Mouse (Mus musculus) cerebellum, postnatal 4 days (tissue): Measurements from ENCODE around the gene Rundc3a.
"Not testable (repeated sequence)": the region's sequence is repeated elsewhere in the genome, so short reads cannot be mapped to it uniquely, and the experiment has no call there.

Source experiments
- DNase-seq, 2 experiments: peaks; one replicate each; pipeline ENCODE4 v3.0.0; 2022; ENCODE audit warnings: low spot score in 2 of 2, mixed read lengths in 1 of 2

Rundc3a gene

DNA sequence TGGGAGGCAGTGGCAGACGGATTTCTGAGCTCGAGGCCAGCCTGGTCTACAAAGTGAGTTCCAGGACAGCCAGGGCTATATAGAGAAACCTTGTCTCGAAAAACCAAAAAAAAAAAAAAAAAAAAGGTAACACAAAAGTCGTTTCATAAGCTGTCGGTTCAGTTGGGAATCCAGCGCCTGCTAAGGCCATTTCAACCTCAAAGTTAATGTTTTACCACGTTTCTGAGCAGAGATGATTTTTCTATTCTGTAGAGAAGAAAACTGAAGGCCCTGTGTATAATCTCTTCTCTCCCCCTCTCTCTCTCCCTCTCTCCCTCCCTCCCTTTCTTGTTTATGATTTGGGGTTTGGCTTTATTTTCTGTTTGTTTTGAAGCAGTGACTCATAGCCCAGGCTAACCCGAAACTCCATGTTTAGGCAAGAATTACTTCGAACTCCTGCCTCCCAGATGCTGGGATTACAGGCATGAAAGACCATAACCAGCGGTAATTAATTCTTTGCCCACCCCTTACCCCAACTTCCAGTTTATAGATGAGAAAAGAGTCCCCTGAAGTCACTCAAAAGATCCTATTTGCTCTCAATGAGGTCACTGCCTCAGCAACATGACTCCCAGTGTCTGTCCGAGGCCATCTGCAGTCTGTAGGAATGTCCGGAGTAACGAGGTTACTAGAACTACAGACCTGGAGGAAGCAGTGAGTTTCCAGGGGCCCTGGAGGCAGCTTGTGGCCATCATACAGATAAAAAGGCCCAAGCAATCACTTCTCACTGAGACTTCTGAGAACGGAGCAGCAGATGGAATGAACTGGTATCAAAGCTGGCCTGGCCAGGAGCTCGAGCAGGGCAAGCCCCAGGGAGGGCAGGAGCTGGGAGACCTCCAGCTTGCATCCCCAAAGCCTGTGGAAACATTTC is 15.9 kb downstream of the Rundc3a start:
- DNase-seq: no peak

- no peak for DNase-seq
Observed at GRCm38 (mm10) chr11:102409795-102410330, 16.7 kb downstream of the Rundc3a start.

- not testable (repeated sequence) for DNase-seq
Observed at GRCm38 (mm10) chr11:102410345-102410744, 17.1 kb downstream of the Rundc3a start.

DNA sequence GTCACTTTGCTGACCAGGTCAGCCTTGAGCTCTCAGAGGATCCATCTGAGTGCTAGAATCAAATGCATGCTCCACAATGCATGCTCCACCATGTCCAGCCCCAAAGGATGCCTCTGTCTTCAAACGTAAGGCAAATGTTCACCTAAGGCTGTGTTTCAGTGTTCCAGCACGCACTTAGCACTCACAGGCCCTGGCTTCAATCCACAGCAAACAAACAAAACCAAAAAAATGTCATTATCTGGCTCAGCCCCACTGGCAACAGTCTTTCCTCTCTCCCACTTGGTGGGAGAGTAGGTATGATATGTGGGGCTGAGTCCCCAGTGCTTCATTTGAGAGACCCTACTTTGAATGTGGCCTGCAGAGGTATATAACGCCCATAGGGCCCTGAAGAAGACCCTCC is 17.9 kb downstream of the Rundc3a start:
- DNase-seq: no peak

DNA sequence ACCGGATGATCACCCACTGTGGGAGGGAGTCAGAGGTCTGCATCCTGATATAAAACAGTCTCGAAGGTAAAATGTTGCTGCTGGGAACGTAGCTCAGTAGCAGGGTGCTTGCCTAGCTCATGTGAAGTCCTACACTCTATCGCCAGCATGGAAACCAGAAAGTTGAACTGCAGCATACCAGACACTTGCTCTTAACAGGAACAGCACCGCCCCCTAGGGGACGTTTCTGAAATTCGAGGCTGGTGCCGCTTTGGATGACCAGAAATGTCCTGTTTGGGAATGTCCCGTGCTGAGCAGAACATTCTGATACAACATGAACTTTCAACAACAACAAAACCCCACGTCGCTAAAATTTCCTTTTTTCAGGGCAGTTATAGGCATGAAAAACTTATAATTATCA is 18.5 kb downstream of the Rundc3a start:
- DNase-seq: peak; percentile 92 to 93

- DNase-seq: no peak
Observed at GRCm38 (mm10) chr11:102413059-102413458, 19.9 kb downstream of the Rundc3a start.

GRCm38 (mm10) chr11:102415034-102415802 is 22.0 kb downstream of the Rundc3a start:
- DNase-seq: no peak

DNA sequence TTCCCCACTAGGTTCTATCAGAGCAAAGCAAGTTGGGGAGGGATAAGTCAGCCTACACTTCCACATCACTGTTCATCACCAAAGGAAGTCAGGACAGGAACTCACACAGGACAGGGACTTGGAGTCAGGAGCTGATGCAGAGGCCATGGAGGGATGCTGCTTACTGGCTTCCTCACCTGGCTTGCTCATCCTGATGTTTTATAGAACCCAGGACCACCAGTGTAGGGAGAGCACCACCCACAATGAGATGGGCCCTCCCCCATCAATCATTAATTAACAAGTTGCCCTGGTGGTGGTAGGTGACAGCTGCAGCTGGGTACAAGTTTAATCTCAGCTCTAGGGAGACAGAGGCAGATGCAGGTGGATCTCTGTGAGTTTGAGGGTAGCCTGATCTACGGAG is 24.0 kb downstream of the Rundc3a start:
- no peak for DNase-seq

GRCm38 (mm10) chr11:102418887-102419286 is 25.7 kb downstream of the Rundc3a start:
- no peak for DNase-seq

DNA sequence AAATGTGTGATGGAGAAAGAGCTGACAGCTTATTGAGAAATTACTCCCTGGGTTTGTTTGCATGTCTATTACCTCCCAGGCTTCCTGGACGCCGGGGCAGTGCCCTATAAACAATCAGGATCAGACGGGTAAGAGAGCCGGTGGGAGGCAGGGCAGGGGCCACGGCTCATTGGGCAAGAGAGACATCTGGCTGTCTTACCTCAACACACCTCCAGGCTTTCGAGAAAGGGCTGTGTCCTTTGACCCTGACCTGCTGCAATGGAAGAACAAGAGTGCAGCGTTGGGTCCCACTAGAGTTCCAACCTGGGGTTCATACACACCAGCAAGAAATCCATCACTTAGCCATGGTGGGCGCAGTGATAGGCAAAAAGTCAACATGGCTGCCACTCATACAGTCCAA is 28.4 kb downstream of the Rundc3a start:
- no peak for DNase-seq

GRCm38 (mm10) chr11:102424666-102425065 is 31.5 kb downstream of the Rundc3a start:
- DNase-seq: no peak

DNA sequence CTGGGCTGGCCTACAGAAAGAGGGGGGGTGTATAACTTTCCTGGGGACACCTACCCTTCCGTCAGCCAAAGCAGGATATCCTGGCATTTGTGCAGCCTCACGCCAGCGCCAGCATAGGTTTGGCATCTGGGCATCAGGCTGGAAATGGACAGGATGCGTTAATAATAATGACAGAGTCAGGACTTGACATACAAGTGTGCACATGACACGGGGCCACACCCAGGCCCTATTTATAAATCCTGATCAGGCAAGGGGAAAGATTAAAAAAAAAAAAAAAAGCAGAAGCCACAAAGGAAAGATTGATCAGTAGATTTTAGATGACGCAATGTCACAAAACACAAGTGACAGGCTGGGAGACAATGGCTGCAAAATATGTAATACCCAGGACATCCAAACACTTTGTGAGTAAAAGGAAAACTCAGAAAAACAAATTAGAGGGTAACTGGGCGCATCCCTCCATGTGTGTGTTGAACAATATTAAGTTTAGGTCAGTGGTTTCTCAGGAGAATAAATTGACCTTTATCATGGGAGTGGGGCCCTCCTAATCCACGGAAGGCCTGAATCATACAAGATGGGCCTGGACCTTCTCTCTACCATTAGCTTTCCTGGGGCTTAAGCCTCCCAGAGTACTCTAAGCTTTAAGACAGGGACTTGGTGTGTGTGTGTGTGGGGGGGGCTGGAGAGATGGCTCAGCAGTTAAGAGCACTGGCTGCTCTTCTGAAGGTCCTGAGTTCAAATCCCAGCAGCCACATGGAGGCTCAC is 32.5 kb downstream of the Rundc3a start:
- DNase-seq: no peak

DNA sequence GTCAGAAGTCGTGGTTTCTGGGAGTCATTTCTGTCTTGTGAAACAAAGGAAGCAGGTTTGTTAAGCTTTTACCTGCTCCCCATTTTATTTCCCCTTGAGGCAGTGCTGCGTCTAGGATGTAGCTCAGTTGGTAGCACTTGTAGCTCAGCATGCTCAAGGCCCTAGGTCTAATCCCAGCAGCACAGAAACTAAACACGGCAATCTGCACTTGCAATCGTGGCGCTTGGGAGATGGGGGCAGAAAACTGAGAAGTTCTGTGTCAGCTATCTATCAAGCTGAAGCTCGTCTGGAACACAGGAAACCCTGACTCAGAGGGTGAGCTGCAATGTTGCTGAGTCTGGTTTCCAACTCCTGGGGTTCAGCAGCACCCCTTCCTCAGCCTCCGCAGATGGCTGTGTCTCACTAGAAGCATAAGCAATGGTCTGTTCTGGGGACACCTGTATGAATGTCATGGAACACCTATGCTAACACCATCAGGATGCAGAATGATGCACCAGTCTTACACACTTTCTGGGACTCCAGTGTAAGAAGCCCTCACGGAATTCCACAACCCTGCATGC is 35.9 kb downstream of the Rundc3a start:
- DNase-seq: no peak

GRCm38 (mm10) chr11:102429551-102429950 is 36.3 kb downstream of the Rundc3a start:
- DNase-seq: no peak

GRCm38 (mm10) chr11:102430121-102431017 is 37.2 kb downstream of the Rundc3a start, which contains the start of gene Grn:
TSS of gene Grn (plus strand) at chr11:102430315.
- peak in 1 of 2 experiments; percentile 79 for DNase-seq

DNA sequence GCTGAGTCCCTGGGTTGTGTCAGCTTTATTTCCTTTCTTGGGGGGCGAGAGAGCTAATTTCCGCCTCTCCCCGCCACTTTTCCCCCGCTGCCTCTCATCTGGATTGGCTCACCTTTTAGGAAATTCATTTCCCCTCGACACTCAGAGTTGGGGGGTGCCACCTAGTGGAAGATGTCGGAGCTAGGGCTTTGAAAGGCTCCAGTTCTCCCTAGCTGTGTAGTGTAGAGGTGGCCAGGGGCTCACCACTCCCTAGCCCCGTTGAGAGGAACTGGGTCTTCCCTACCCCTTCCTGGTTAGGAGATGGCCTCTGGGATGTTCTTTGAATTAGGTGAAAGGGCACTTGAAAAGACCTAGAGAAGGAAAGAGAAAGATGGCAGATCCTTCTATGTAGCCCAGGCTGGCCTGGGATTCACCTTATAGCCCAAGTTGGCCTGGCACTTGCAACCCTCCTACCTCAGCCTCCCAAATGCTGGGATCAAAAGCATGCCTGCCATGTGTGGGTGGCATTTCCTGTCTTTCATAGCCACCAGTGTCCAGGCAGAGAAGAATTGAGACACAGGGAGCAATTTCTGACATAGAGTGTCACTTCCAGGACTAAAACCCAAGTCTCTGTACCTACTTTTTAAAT is 37.9 kb downstream of the Rundc3a start:
- peak in 1 of 2 experiments; percentile 77 for DNase-seq

- no peak for DNase-seq
Observed at GRCm38 (mm10) chr11:102431728-102432114, 38.5 kb downstream of the Rundc3a start.

DNA sequence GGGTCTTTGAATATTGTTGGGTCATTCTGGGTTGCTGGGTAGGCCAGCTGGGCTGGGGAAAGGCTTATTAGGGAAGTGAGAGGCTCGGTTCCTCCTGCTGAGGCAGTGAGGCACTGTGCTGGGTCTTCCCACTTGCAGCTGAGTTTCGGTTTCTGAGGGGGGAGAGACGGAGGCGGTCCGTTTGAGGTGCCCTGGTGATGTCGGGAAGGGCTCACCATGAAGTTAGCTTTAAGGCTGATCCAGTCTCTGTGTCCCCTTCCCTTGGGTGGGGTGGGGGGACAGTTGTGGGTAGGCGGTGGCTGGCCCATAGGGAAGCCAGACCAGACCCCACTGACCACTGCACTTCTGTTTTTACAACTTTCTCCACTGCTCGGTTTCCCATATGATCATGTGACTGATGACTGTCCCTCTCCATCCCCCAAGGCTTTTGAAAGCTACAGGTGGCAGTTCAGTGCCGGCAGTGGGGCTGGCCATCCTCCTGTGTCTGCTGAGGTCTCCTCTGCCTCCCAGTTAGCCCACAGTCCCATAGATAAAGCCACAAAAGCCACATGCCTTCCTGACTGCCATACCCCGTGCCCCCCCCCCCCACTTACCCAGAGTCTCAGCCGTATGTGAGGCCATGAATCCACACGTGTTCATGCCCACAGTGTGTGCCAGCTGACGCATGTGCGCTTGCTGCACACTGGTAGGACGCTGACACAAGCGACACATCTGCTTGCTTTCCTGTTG is 39.1 kb downstream of the Rundc3a start:
- no peak for DNase-seq

- DNase-seq: no peak
Observed at GRCm38 (mm10) chr11:102432896-102433295, 39.7 kb downstream of the Rundc3a start.
